Mouse (Mus musculus) c-Kit-negative CD71-positive TER-119-positive erythroid progenitor cells, embryonic 14.5 days (primary cell): ENCODE measurements around the gene Trpm5.

Experiments
- DNase-seq: peaks from one replicate; pipeline ENCODE4 v3.0.0-alpha.2; 2013; ENCODE audit warnings: low read depth, low spot score

Trpm5 gene

DNA sequence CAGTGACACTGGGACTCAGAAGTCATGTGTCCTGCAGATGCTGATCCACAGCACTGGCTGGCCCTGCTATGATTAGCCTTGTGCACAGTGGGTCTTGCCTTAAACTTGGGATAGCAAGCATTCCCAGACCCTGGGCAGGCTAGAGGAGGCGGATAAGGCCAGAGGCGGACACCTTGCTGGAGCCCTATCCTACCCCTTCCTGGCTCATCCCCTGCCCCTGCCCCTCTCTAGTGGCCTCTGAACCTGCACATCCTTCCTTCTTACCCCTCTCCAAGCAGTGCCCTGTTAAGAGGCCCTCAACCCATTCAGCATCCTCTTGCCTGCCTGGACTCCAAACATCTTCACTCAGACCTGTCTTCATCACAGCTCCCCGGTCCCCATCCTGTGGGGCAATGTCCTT lies 53.9 kb downstream of the Trpm5 start:
- DNase-seq, result no peak

DNA sequence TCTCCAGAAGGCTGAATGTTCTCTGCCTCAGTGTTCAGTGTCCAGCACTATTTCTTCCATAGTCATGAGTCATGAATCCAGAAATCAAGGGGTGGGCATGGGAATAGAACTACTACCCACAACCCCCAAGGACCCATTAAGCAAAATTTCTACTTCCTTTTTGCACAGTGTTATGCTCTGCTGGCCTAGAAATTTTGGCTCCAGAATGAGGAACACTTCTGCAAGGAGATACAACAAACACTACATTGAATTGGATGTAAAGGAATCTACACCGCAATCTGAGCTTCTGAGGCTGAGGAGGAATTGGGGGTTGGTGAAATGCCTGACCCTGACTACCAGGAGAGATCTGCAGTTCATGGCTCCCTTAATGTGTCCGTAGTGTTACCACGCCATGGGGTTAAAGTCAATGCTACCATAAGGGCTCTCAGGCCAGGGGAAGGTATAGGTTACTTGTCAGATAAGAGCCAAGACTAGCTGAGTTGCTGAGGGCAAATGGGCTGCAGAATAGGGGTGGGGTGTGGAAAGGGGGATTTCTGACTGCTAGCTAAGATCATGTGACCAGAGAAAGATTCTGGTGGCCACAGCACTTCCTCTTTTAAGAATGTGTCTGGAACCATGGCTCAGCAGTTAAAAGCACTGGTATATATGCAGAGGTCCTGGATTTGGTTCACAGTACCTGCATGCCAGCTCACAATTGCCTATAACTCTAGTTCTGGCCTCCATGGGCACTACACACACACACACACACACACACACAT lies 56.1 kb downstream of the Trpm5 start:
- DNase-seq, result no peak

GRCm38 (mm10) chr7:143037306-143037705 lies 57.1 kb downstream of the Trpm5 start:
- DNase-seq, result no peak

DNA sequence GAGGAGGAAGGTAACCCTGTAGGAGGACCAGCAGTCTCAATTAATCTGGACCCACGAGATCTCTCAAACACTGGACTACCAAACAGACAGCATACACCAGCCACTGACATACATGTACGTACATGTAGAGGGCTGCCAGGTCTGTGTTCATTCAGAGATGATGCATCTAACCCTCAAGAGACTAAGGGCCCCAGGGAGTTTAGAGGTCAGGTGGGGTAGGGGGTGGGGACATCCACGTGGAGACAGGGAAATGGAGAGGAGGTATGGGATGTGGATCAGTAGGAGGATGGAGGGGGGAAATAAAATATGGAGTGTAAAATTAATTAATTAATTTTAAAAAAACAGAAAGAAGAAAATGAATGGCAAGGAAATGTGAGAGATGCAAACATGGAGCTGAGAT lies 57.7 kb downstream of the Trpm5 start:
- no peak for DNase-seq

GRCm38 (mm10) chr7:143034519-143035450 lies 59.7 kb downstream of the Trpm5 start:
- DNase-seq, result no peak

GRCm38 (mm10) chr7:143034112-143034511 lies 60.3 kb downstream of the Trpm5 start:
- no peak for DNase-seq

DNA sequence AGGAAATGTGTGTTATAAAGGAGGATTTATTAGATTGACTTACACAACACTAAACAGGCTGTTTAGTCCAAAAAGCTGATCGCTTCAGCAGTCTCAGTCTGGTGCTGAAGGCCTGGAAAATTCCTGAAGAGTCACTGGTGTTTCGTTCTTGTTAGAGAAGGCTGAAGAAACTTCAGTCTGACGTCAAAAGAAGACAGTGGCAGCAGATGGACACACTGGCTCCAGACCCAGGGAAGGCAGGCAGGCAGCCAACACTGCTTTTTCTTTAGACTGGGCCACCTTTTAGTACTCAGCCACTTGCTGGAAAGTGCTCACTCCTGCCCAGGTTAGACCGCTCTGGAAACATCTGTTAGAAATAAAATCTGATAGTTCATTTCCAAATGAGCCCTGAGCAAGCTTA lies 60.9 kb downstream of the Trpm5 start:
- no peak for DNase-seq

DNA sequence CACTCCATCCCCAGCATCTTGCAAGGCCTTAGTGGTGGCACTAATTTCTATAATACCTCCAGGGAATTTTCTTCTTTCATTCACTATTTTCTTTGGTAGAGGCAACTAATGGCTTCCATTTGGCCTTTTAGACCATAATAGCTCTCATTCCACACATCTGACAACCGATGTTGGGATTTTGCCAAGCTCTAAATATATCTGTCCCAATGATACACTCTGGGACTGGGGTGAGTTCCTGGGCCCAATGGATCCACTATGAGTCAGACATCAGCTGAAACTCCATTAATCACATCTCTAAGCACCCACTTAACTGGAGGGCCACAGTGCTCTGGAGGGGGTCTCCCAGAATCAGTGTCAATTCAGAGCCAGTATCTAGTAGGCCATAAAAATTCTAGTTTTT lies 62.6 kb downstream of the Trpm5 start:
- no peak for DNase-seq

GRCm38 (mm10) chr7:143027196-143027595 lies 67.2 kb downstream of the Trpm5 start:
- no peak for DNase-seq

DNA sequence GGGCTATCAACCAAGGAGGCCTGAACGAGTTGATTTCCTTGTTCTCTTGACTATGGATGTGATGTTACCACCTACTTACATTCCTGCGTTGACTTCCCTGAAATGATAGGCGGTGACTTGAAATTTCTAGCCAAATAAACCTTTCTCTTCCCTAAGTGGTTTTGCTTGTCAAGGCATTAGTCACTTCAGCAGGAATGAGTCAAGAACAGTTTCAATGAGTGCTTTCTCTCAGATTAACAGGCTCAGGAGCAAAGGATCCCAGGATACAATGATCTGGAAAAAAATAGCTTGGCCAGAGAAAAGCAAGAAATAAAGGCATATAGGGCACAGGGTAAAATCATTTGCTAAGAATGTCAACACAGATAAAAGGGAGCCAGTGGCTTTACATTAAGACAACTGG lies 68.9 kb downstream of the Trpm5 start:
- no peak for DNase-seq

DNA sequence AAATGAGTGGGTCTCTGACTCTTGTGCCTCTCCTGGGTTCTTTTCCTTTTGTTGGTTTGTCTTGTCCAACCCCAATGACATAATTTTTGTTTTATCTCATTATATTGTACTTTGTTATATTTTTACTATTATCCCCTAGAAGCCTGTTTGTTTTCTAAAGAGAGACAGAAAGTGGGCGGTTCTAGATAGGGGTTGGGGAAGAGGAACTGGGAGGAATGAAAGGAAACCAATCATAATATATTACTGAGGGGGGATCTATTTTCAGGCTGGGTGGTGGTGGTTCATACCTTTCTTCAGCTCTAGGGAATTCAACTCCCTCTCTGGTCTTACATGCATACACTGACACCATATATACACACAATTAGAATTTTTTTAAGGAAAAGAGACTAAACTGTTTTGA lies 70.1 kb downstream of the Trpm5 start:
- no peak for DNase-seq

DNA sequence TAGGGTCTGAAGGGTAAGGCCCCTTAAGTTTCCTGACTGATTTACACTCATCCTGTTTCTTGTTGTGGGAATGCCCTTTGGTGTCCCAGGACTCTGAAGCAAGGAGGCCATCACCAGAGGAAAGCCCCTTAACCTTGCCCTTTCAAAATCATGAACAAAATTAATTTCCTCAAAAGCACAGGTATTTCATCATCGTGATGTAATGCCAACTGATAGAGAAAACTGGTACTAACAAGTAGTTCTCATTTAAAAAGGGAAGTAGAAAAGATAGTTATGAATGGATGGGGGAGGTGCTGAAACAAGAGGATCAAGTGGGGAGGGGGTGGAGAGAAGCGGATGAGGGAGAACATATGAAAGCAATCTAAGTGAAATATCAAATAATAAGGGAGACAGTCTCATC lies 70.9 kb downstream of the Trpm5 start:
- no peak for DNase-seq

DNA sequence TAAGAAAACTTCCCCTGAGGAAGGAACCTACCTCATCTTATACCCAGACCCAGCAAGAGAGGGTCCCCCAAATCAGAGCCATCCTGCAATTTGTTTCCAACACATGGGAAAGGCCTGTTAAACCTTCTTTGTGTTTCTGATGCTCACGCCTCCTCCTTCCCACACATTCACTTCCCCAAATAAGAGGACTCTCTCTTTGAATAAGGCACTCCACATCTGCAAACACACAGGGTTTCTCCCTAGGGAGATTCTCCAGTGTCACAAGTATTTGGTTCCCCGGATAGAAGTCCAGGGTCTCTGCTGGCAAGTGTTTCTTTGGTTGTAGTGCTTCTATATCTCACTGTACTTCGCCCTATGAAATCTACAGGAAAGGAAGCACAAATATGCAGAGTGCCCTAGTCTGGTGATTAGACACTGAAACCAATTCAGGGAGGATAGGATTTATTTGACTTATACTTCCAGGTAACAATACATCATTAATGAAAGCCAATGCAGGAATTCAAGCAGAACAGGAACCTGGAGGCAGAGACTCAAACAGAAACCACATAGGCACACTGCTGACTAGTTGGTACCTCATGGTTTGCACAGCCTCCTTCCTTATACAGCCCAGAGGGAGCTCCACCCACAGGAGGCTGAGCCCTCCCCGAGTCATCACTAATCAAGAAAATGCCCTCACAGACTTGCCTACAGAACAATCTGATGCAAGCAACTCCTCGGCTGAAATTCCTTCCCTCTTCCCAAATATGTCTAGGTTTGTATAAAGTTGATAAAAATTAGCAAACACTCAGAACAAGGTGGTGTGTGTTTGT lies 72.9 kb downstream of the Trpm5 start:
- DNase-seq, result no peak

DNA sequence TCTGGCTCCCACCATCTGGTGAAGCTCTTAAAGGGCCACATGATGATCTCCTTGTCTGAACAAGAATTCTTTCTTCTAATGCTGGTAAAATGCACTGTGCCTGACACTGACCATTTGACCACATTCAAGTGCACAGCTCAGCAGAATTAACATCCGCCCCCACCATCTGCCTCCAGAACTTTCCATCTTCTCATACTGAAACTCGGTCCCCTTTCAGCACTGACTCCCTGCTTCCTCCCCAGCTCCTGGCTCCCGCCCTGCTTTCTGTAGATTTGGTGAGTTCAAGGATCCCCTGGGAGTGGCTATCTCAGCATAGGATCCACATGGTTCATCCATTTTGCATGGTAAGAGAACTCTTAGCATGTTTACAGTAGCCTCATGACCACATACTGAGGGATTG lies 73.7 kb downstream of the Trpm5 start:
- DNase-seq, result no peak

GRCm38 (mm10) chr7:143020040-143020439 lies 74.4 kb downstream of the Trpm5 start:
- no peak for DNase-seq
